Mouse (Mus musculus): ENCODE data around the gene Olfr450.

The Olfr450 gene

GRCm38 (mm10) chr6:42811639-42812038, at the start of gene Olfr450:
Gene Olfr450, plus strand, starts transcription at chr6:42811939.
- DNase-seq = no peak

DNA sequence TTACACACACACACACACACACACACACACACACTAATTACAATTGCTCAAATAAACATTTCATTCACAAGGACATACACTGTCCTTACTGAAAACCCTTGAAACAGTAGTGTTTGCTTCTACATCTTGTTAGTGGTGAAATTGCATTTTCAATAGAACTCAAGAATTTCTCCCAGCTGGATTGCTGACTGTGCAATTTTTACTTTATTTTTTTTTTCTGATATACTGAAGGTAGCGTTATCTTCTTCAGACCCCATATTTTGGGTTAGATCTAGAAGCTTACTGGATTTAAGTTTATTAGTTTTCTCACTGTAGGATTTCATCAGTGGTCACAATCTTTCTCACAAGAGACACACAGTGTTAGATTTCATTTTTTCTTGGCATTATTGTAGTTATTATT, 34.7 kb upstream of the Olfr450 start:
- no peak for DNase-seq

- no peak for DNase-seq
Measured at GRCm38 (mm10) chr6:42784793-42785192, 26.9 kb upstream of the Olfr450 start, which contains the start of gene Olfr452. Gene Olfr452, plus strand, starts transcription at chr6:42785093.

GRCm38 (mm10) chr6:42790247-42790948, 21.3 kb upstream of the Olfr450 start:
- DNase-seq = no peak

DNA sequence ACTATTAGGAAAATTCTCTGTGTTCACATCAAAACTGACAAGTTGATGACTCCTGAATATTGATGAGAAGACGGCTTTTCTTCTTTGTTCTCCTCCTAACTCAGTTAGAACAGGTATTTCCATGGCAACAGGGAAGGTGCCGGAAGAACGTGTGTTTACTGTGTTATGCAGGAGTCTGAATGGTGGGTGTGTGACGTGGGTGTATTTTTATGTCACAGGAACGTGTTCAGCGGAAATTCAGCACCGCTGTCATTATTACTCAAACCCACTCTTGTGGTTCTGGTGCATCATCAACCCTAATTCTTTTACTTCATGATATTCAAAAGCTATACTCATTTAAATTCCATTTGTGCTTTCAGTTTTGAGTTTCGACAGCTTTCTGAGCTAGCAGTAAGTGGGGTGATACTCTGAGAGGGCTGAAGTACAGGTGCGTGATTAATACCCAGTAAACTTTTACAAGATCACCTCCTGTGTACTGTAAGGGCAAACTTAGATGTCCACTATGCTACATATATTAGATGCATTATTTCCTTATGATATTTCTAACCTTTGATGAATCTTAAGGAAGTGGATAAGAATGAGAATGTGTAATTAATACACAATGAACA, 20.7 kb upstream of the Olfr450 start:
- DNase-seq = no peak

DNA sequence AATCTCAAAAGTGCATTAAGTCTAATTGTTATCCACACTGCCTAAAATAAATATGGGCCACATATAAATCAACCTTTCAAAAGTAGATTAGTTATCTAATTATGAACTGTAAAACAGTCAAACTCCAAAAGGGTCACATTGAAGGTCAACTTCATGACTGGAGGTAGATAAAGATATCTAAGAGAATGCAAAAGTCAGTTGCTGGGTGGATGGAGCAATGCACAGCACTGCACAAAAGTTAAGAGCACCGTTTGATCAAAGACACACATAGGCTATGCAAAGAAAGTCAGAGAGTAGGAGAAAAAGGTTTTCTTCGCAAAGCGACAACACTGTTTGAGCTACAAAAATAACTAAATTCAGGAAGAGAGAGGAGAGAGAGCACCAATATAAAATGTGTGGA, 16.8 kb upstream of the Olfr450 start:
- DNase-seq = no peak

- no peak for DNase-seq
Measured at GRCm38 (mm10) chr6:42834084-42834483, 22.3 kb downstream of the Olfr450 start, which contains the start of gene Olfr449. Gene Olfr449, plus strand, starts transcription at chr6:42834384.

DNA sequence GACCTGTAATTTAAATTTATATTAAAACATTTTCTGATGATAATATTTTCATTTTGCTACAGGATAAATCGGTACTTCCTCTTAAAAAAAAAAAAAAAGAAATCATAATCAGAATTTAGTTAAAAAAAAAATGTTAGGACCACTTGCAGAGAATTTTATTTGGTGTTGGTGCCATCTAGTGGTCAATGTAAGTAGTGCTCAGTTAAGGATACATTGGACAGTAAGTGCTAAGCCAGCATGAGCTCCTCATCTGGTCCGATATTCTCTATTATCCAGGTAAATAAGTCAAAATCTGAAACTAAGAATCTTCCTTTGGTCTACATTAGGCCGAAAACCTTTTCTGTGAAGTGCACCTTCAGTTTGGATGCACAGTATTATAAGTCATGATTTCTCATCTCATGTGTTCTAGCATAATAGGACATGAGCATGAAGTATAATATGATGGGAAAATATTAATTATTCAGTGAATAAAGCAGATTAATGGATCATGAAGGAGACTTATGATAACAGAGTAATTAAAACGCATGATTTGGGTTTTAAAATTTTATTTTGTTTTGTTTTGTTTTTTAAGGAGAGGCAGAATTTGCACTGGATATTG, 48.6 kb downstream of the Olfr450 start:
- peak; percentile 61 for DNase-seq
